Mouse (Mus musculus): ENCODE results near the gene Hcst. TPM values are rescaled to one million over a fixed set of nuclear protein-coding genes. Genes with fewer than 3 reads are reported as not detected.

Hcst gene
- polyA plus RNA-seq, 1 experiment from 2014 or later, result 2.4 TPM

Other genes starting within 250 kb of the Hcst start
- gene Cox7a1, start 235.7 kb downstream of the Hcst start, polyA plus RNA-seq (2015; fragmentation: Nextera tagmentation; extraction: Ambion mirVana), result 6.4 and 6.5 TPM in 2 replicates
- gene Capns1, start 221.0 kb downstream of the Hcst start, polyA plus RNA-seq (2015; fragmentation: Nextera tagmentation; extraction: Ambion mirVana), result 111 and 113 TPM in 2 replicates
- gene Polr2i, start 187.9 kb downstream of the Hcst start, polyA plus RNA-seq (2015; fragmentation: Nextera tagmentation; extraction: Ambion mirVana), result 155 and 160 TPM in 2 replicates
- gene Tbcb, start 187.6 kb downstream of the Hcst start, polyA plus RNA-seq (2015; fragmentation: Nextera tagmentation; extraction: Ambion mirVana), result 172 and 177 TPM in 2 replicates
- gene Ovol3, start 184.1 kb downstream of the Hcst start, polyA plus RNA-seq (2015; fragmentation: Nextera tagmentation; extraction: Ambion mirVana), result 0.31 and 0.39 TPM in 2 replicates
- gene Thap8, start 139.8 kb downstream of the Hcst start, polyA plus RNA-seq (2015; fragmentation: Nextera tagmentation; extraction: Ambion mirVana), result 0.34 and 0.49 TPM in 2 replicates
- gene Wdr62, start 139.4 kb downstream of the Hcst start, polyA plus RNA-seq (2015; fragmentation: Nextera tagmentation; extraction: Ambion mirVana), result 6.7 and 8.6 TPM in 2 replicates
- gene Clip3, start 128.1 kb downstream of the Hcst start, polyA plus RNA-seq (2015; fragmentation: Nextera tagmentation; extraction: Ambion mirVana), result 36.3 and 47.3 TPM in 2 replicates
- 84.9 and 92.8 TPM in 2 replicates for gene Alkbh6, start 111.1 kb downstream of the Hcst start, polyA plus RNA-seq (2015; fragmentation: Nextera tagmentation; extraction: Ambion mirVana)
- 30.5 and 36.9 TPM in 2 replicates for gene Syne4, start 105.0 kb downstream of the Hcst start, polyA plus RNA-seq (2015; fragmentation: Nextera tagmentation; extraction: Ambion mirVana)
- 0.60 and 1.9 TPM in 2 replicates for gene E130208F15Rik, start 98.1 kb downstream of the Hcst start, polyA plus RNA-seq (2015; fragmentation: Nextera tagmentation; extraction: Ambion mirVana)
- 17.9 and 18.8 TPM in 2 replicates for gene Sdhaf1, start 96.0 kb downstream of the Hcst start, polyA plus RNA-seq (2015; fragmentation: Nextera tagmentation; extraction: Ambion mirVana)
- gene Lrfn3, start 57.1 kb downstream of the Hcst start, polyA plus RNA-seq (2015; fragmentation: Nextera tagmentation; extraction: Ambion mirVana), result 5.7 and 6.6 TPM in 2 replicates
- 95.4 and 103 TPM in 2 replicates for gene Tyrobp, start 6.1 kb downstream of the Hcst start, polyA plus RNA-seq (2015; fragmentation: Nextera tagmentation; extraction: Ambion mirVana)
- gene Nfkbid, start 1.9 kb upstream of the Hcst start, polyA plus RNA-seq (2015; fragmentation: Nextera tagmentation; extraction: Ambion mirVana), result 1.7 and 1.8 TPM in 2 replicates
- gene Aplp1, start 25.7 kb upstream of the Hcst start, polyA plus RNA-seq (2015; fragmentation: Nextera tagmentation; extraction: Ambion mirVana), result 52.0 and 61.3 TPM in 2 replicates
- 1.1 and 1.3 TPM in 2 replicates for gene Kirrel2, start 37.8 kb upstream of the Hcst start, polyA plus RNA-seq (2015; fragmentation: Nextera tagmentation; extraction: Ambion mirVana)
- gene Nphs1, start 38.5 kb upstream of the Hcst start, polyA plus RNA-seq (2015; fragmentation: Nextera tagmentation; extraction: Ambion mirVana), result 0.17 TPM in 2 replicates
- not detected in 2 replicates for gene Prodh2, start 73.8 kb upstream of the Hcst start, polyA plus RNA-seq (2015; fragmentation: Nextera tagmentation; extraction: Ambion mirVana)
- 12.2 and 16.2 TPM in 2 replicates for gene Arhgap33, start 115.2 kb upstream of the Hcst start, polyA plus RNA-seq (2015; fragmentation: Nextera tagmentation; extraction: Ambion mirVana)
- 19.9 and 22.2 TPM in 2 replicates for gene Hspb6, start 132.3 kb upstream of the Hcst start, polyA plus RNA-seq (2015; fragmentation: Nextera tagmentation; extraction: Ambion mirVana)
- 11.6 and 17.6 TPM in 2 replicates for gene Proser3, start 132.4 kb upstream of the Hcst start, polyA plus RNA-seq (2015; fragmentation: Nextera tagmentation; extraction: Ambion mirVana)
- 45.6 and 46.8 TPM in 2 replicates for gene Lin37, start 140.0 kb upstream of the Hcst start, polyA plus RNA-seq (2015; fragmentation: Nextera tagmentation; extraction: Ambion mirVana)
- gene U2af1l4, start 143.4 kb upstream of the Hcst start, polyA plus RNA-seq (2015; fragmentation: Nextera tagmentation; extraction: Ambion mirVana), result 83.7 and 86.6 TPM in 2 replicates
- gene Gm49396, start 143.5 kb upstream of the Hcst start, polyA plus RNA-seq (2015; fragmentation: Nextera tagmentation; extraction: Ambion mirVana), result 11.0 and 15.0 TPM in 2 replicates
- 136 and 140 TPM in 2 replicates for gene Psenen, start 143.8 kb upstream of the Hcst start, polyA plus RNA-seq (2015; fragmentation: Nextera tagmentation; extraction: Ambion mirVana)
- gene Igflr1, start 145.6 kb upstream of the Hcst start, polyA plus RNA-seq (2015; fragmentation: Nextera tagmentation; extraction: Ambion mirVana), result 5.3 and 6.1 TPM in 2 replicates
- gene Kmt2b, start 168.9 kb upstream of the Hcst start, polyA plus RNA-seq (2015; fragmentation: Nextera tagmentation; extraction: Ambion mirVana), result 10.8 and 11.6 TPM in 2 replicates
- gene Zbtb32, start 179.1 kb upstream of the Hcst start, polyA plus RNA-seq (2015; fragmentation: Nextera tagmentation; extraction: Ambion mirVana), result 1.5 and 1.8 TPM in 2 replicates
- gene Upk1a, start 193.0 kb upstream of the Hcst start, polyA plus RNA-seq (2015; fragmentation: Nextera tagmentation; extraction: Ambion mirVana), result 0.54 and 0.75 TPM in 2 replicates
- 848 and 867 TPM in 2 replicates for gene Cox6b1, start 206.3 kb upstream of the Hcst start, polyA plus RNA-seq (2015; fragmentation: Nextera tagmentation; extraction: Ambion mirVana)
- gene Etv2, start 216.0 kb upstream of the Hcst start, polyA plus RNA-seq (2015; fragmentation: Nextera tagmentation; extraction: Ambion mirVana), result not detected in 2 replicates
- gene Rbm42, start 230.5 kb upstream of the Hcst start, polyA plus RNA-seq (2015; fragmentation: Nextera tagmentation; extraction: Ambion mirVana), result 126 and 129 TPM in 2 replicates
- gene Haus5, start 245.1 kb upstream of the Hcst start, polyA plus RNA-seq (2015; fragmentation: Nextera tagmentation; extraction: Ambion mirVana), result 37.8 and 41.2 TPM in 2 replicates